ENCODE assay signal across 9 mouse cellular contexts in the genomic region with DNA sequence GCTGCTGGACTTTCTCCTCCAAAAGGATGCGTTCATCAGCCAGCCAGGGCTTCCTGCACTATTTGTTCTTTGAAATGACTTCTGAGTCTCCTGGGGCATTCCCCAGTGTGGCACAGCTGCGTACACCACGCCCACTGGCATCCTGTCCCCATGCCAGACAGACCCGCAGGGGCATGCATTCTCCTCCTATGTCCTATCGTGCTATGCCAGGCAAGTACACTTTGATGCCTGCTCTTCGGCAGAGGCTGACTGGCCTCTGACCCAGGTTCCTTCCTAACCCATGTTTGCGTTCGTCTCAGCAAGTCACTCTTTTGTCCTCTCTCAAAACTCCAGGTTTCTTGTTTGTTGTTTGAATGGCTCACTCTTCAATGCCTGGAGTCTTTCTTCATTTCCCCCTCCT.
DNase-seq lines count a peak whose midpoint lies in the region; ATAC-seq and TF ChIP-seq lines count a peak whose summit lies in the region.
"Had no signal": no experiment of that assay in that cellular context is flagged by ENCODE, and none has a peak within 500 bp of the region (broad histone marks: within the 10 kb centered on the region; RNA-seq: fewer than 3 reads in every experiment).

No protein-coding gene starts in this region.

- TF ChIP-seq CTCF in gastrocnemius, adult 2 months (IDR thresholded peaks at IDR 0.05): no peak
- TF ChIP-seq CTCF in CH12.LX (conservative IDR thresholded peaks at IDR 0.05 in 1 of 2, IDR thresholded peaks at IDR 0.05 in 1 of 2; ENCODE audit: low read depth in 2 of 2, low read length in 2 of 2): no peak

- TF ChIP-seq POLR2A in CH12.LX (IDR thresholded peaks at IDR 0.05; ENCODE audit: low read depth, low read length): no peak

- in situ Hi-C loops in CH12.LX (cut with MboI; ENCODE audit: low pct_ligation_motif_present, low pct_unique_long_range_greater_than_20kb, low sequenced_read_pairs): no loop called here

- dilution Hi-C loops in CH12.LX (cut with MboI; ENCODE audit: extremely low pct_ligation_motif_present, extremely low pct_unique_long_range_greater_than_20kb, low sequenced_read_pairs): no loop called here

- no peak overlapping the region for H3K9ac ChIP-seq in CH12.LX (ENCODE audit: insufficient read depth, low read depth)
- H3K9ac ChIP-seq in kidney, embryonic 15.5 days: no peak overlapping the region
- no peak overlapping the region for H3K9ac ChIP-seq in midbrain, embryonic 15.5 days

- 0 out of 2 replicates have a peak, but pooled peaks have one; percentile 29 for ATAC-seq in granulocyte monocyte progenitor cell, adult 5-6 weeks (replicated peaks; ENCODE audit: poor library complexity, severe bottlenecking)
- ATAC-seq in kidney, embryonic 15.5 days (replicated peaks; ENCODE audit: low FRiP score): no peak
- ATAC-seq in midbrain, embryonic 15.5 days (replicated peaks): no peak

- DNase-seq in gastrocnemius, adult 2 months: peak; percentile 63
- DNase-seq in gastrocnemius, postnatal 36 days: no peak
- peak; percentile 52 for DNase-seq in CH12.LX (ENCODE audit: extremely low read depth)
- DNase-seq in yolk sac, embryonic 10.5 days (ENCODE audit: low spot score): peak; percentile 71
- no peak for DNase-seq in layer of hippocampus, postnatal 25 days (ENCODE audit: extremely low spot score in 1 of 2, low spot score in 1 of 2)

- WGBS in kidney, embryonic 15.5 days: 28% methylated on average over 8 of the region's 8 CpGs
- WGBS in midbrain, embryonic 15.5 days: 25% methylated on average over 8 of the region's 8 CpGs

- no peak overlapping the region for H3K4me3 ChIP-seq in gastrocnemius, adult 2 months
- H3K4me3 ChIP-seq in CH12.LX (replicated peaks in 1 of 3; ENCODE audit: low read depth in 2 of 3, low read length in 2 of 3, poor library complexity in 1 of 3): peak overlapping the region in 1 of 3 experiments; percentile 25
- no peak overlapping the region for H3K4me3 ChIP-seq in kidney, embryonic 15.5 days (replicated peaks)
- H3K4me3 ChIP-seq in midbrain, embryonic 15.5 days: no peak overlapping the region
- H3K4me3 ChIP-seq: erythroblast, embryonic 14.5 days had no signal

- H3K4me1 ChIP-seq in CH12.LX (ENCODE audit: control insufficient read depth in 1 of 2, insufficient read depth in 2 of 2): peaks cover 15 to 54% of the 10 kb centered on the region in 2 experiments
- peaks cover 78% of the 10 kb centered on the region for H3K4me1 ChIP-seq in kidney, embryonic 15.5 days
- peaks cover 33% of the 10 kb centered on the region for H3K4me1 ChIP-seq in midbrain, embryonic 15.5 days

- no peaks in the 10 kb centered on the region for H3K79me2 ChIP-seq in CH12.LX (replicated peaks; ENCODE audit: control insufficient read depth, extremely low read depth, insufficient read depth, poor library complexity, severe bottlenecking)

- no peak for TF ChIP-seq RAD21 in CH12.LX (IDR thresholded peaks at IDR 0.05; ENCODE audit: low read depth, low read length)

- intact Hi-C loops in gastrocnemius, adult 2 months (cut with DNase I): loop anchor here (10.0 kb wide), 1 partner anchor 217 kb away; no protein-coding TSS in a partner anchor
- intact Hi-C loops in gastrocnemius, postnatal 36 days (cut with DNase I): no loop called here

- TF ChIP-seq EP300 in CH12.LX (IDR thresholded peaks at IDR 0.05; ENCODE audit: low read length): no peak

- no peaks in the 10 kb centered on the region for H3K9me3 ChIP-seq in CH12.LX (replicated peaks; ENCODE audit: low read length)
- H3K9me3 ChIP-seq in kidney, embryonic 15.5 days (replicated peaks): no peaks in the 10 kb centered on the region
- H3K9me3 ChIP-seq in midbrain, embryonic 15.5 days: no peaks in the 10 kb centered on the region

- no peaks in the 10 kb centered on the region for H3K27me3 ChIP-seq in CH12.LX (replicated peaks)
- no peaks in the 10 kb centered on the region for H3K27me3 ChIP-seq in kidney, embryonic 15.5 days
- H3K27me3 ChIP-seq in midbrain, embryonic 15.5 days (replicated peaks): no peaks in the 10 kb centered on the region

- H3K36me3 ChIP-seq in CH12.LX (replicated peaks in 1 of 2; ENCODE audit: control insufficient read depth in 1 of 2, insufficient read depth in 1 of 2, low read length in 1 of 2): no peaks in the 10 kb centered on the region
- no peaks in the 10 kb centered on the region for H3K36me3 ChIP-seq in kidney, embryonic 15.5 days
- H3K36me3 ChIP-seq in midbrain, embryonic 15.5 days (replicated peaks): no peaks in the 10 kb centered on the region

- peak overlapping the region; percentile 25; the same call in 1 of the 2 replicates for H3K4me2 ChIP-seq in CH12.LX (ENCODE audit: insufficient read depth, low read depth, poor library complexity, severe bottlenecking)
- no peak overlapping the region for H3K4me2 ChIP-seq in kidney, embryonic 15.5 days
- no peak overlapping the region for H3K4me2 ChIP-seq in midbrain, embryonic 15.5 days

- peak overlapping the region; percentile 82 for H3K27ac ChIP-seq in gastrocnemius, adult 2 months
- no peak overlapping the region for H3K27ac ChIP-seq in CH12.LX (ENCODE audit: insufficient read depth, low read depth)
- peak overlapping the region; percentile 86 for H3K27ac ChIP-seq in kidney, embryonic 15.5 days
- peak overlapping the region; percentile 31; the same call in 1 of the 2 replicates for H3K27ac ChIP-seq in midbrain, embryonic 15.5 days

TF ChIP-seq in CH12.LX, 34 proteins besides CTCF, POLR2A, EP300 and RAD21:
- no peak for TF ChIP-seq BHLHE40 (IDR thresholded peaks at IDR 0.05; ENCODE audit: low read depth, low read length)
- TF ChIP-seq TCF12 (IDR thresholded peaks at IDR 0.05; ENCODE audit: low read depth, low read length): peak; percentile 46; the same call in 1 of the 2 replicates
- TF ChIP-seq KAT2A (IDR thresholded peaks at IDR 0.05; ENCODE audit: insufficient replicate concordance, low read length): no peak

Comparison
In these comparisons a context has a peak if more than half of its experiments do, and no peak if none do; other contexts are left out.
1. DNase-seq: peak in gastrocnemius, adult 2 months (single experiment), CH12.LX (single experiment) and yolk sac, embryonic 10.5 days (single experiment); none in gastrocnemius, postnatal 36 days (0 of 2) and layer of hippocampus, postnatal 25 days (0 of 2).